ENCODE assay signal across 17 mouse cellular contexts in genomic region chr12:86151941-86152340, GRCm38 (mm10).
A peak's percentile ranks its signal among the peaks of the same experiment; 100 is the strongest.
DNase-seq lines count a peak whose midpoint lies in the region; ATAC-seq lines count a peak whose summit lies in the region.
"Had no signal": no experiment of that assay in that cellular context is flagged by ENCODE, and none has a peak within 500 bp of the region (broad histone marks: within the 10 kb centered on the region; RNA-seq: fewer than 3 reads in every experiment).

No protein-coding gene starts in this region.

- no peak for DNase-seq in heart, adult 9 months (ENCODE audit: low spot score in 2 of 2)
- DNase-seq in lung, postnatal 14 days, result no peak
- DNase-seq in midbrain, embryonic 10.5 days (ENCODE audit: low spot score), result no peak
- no peak for DNase-seq in kidney, adult 18-20 months
- DNase-seq: adrenal gland, adult 2 months; adrenal gland, postnatal 25 days; cerebellum, adult 2 months; cerebellum, postnatal 10 days; forebrain, postnatal 0 days; gastrocnemius, postnatal 14 days; heart, postnatal 36 days had no signal

- no peak overlapping the region for H3K4me3 ChIP-seq in heart, embryonic 11.5 days (ENCODE audit: low read depth, low read length)
- no peak overlapping the region for H3K4me3 ChIP-seq in lung, embryonic 15.5 days
- no peak overlapping the region for H3K4me3 ChIP-seq in midbrain, embryonic 13.5 days (replicated peaks)
- H3K4me3 ChIP-seq in midbrain, embryonic 10.5 days, result no peak overlapping the region
- H3K4me3 ChIP-seq: embryonic facial prominence, embryonic 10.5 days; forebrain, embryonic 13.5 days; hindbrain, embryonic 15.5 days had no signal

- peaks cover 24% of the 10 kb centered on the region for H3K4me1 ChIP-seq in heart, embryonic 11.5 days (ENCODE audit: control insufficient read depth, insufficient read depth, low read length)
- H3K4me1 ChIP-seq in lung, embryonic 15.5 days, result peaks cover 7% of the 10 kb centered on the region; the same call in 1 of the 2 replicates
- peaks cover 28% of the 10 kb centered on the region for H3K4me1 ChIP-seq in midbrain, embryonic 13.5 days (replicated peaks)
- peaks cover 18% of the 10 kb centered on the region for H3K4me1 ChIP-seq in midbrain, embryonic 10.5 days

- no peak for ATAC-seq in heart, embryonic 11.5 days (replicated peaks; ENCODE audit: insufficient number of reproducible peaks, low FRiP score, low TSS enrichment)
- peak; percentile 62; the same call in 1 of the 2 replicates for ATAC-seq in lung, embryonic 15.5 days (ENCODE audit: borderline replicate concordance, extremely low read depth, low FRiP score, low TSS enrichment)
- peak; percentile 72 for ATAC-seq in midbrain, embryonic 13.5 days
- ATAC-seq: forebrain, embryonic 13.5 days; forebrain, postnatal 0 days had no signal

- peak overlapping the region; percentile 35; the same call in 1 of the 2 replicates for H3K4me2 ChIP-seq in heart, embryonic 11.5 days
- peak overlapping the region; percentile 18; the same call in 1 of the 2 replicates for H3K4me2 ChIP-seq in lung, embryonic 15.5 days
- H3K4me2 ChIP-seq in midbrain, embryonic 13.5 days (replicated peaks), result no peak overlapping the region
- H3K4me2 ChIP-seq: forebrain, embryonic 13.5 days; hindbrain, embryonic 15.5 days had no signal

- H3K36me3 ChIP-seq in heart, embryonic 11.5 days (ENCODE audit: control insufficient read depth, insufficient read depth, low read length), result peaks cover 9% of the 10 kb centered on the region; the same call in 1 of the 2 replicates
- no peaks in the 10 kb centered on the region for H3K36me3 ChIP-seq in lung, embryonic 15.5 days
- H3K36me3 ChIP-seq in midbrain, embryonic 13.5 days, result peaks cover 2% of the 10 kb centered on the region; the same call in 1 of the 2 replicates
- H3K36me3 ChIP-seq in midbrain, embryonic 10.5 days, result peaks cover 19% of the 10 kb centered on the region

- H3K27ac ChIP-seq in heart, embryonic 11.5 days (ENCODE audit: low read depth, low read length), result no peak overlapping the region
- H3K27ac ChIP-seq in lung, embryonic 15.5 days, result no peak overlapping the region
- H3K27ac ChIP-seq in midbrain, embryonic 13.5 days, result no peak overlapping the region
- H3K27ac ChIP-seq in midbrain, embryonic 10.5 days (replicated peaks), result no peak overlapping the region
- H3K27ac ChIP-seq: embryonic facial prominence, embryonic 10.5 days; forebrain, embryonic 13.5 days; hindbrain, embryonic 15.5 days had no signal

- 16% methylated on average over 12 of the region's 12 CpGs for WGBS in heart, embryonic 11.5 days (ENCODE audit: insufficient replicate concordance)
- WGBS in lung, embryonic 15.5 days, result 25% methylated on average over 12 of the region's 12 CpGs
- 57% methylated on average over 12 of the region's 12 CpGs for WGBS in midbrain, embryonic 13.5 days
- 83% methylated on average over 12 of the region's 12 CpGs for WGBS in midbrain, embryonic 10.5 days

- peaks cover 3% of the 10 kb centered on the region; the same call in 1 of the 2 replicates for H3K9me3 ChIP-seq in heart, embryonic 11.5 days (replicated peaks; ENCODE audit: control insufficient read depth, low read length)
- H3K9me3 ChIP-seq in lung, embryonic 15.5 days, result no peaks in the 10 kb centered on the region
- peaks cover 5% of the 10 kb centered on the region for H3K9me3 ChIP-seq in midbrain, embryonic 13.5 days
- no peaks in the 10 kb centered on the region; the same call in 1 of the 2 replicates for H3K9me3 ChIP-seq in midbrain, embryonic 10.5 days (replicated peaks)
- H3K9me3 ChIP-seq: forebrain, embryonic 13.5 days; hindbrain, embryonic 15.5 days had no signal

- H3K27me3 ChIP-seq in heart, embryonic 11.5 days (ENCODE audit: control insufficient read depth, insufficient read depth, low read length), result no peaks in the 10 kb centered on the region
- H3K27me3 ChIP-seq in lung, embryonic 15.5 days, result no peaks in the 10 kb centered on the region
- 0 out of 2 replicates have a peak, but pooled peaks cover 3% of the 10 kb centered on the region for H3K27me3 ChIP-seq in midbrain, embryonic 13.5 days
- H3K27me3 ChIP-seq in midbrain, embryonic 10.5 days (ENCODE audit: low read depth, poor library complexity, severe bottlenecking), result no peaks in the 10 kb centered on the region
- H3K27me3 ChIP-seq: forebrain, embryonic 13.5 days; hindbrain, embryonic 15.5 days had no signal

- H3K9ac ChIP-seq in heart, embryonic 11.5 days (ENCODE audit: low read depth, low read length), result no peak overlapping the region
- H3K9ac ChIP-seq in lung, embryonic 15.5 days, result no peak overlapping the region
- H3K9ac ChIP-seq in midbrain, embryonic 13.5 days (replicated peaks), result no peak overlapping the region
- H3K9ac ChIP-seq: forebrain, embryonic 13.5 days; forebrain, postnatal 0 days; hindbrain, embryonic 15.5 days had no signal
